Mouse (Mus musculus) midbrain, embryonic 11.5 days (tissue): Measurements from ENCODE around the gene Mrpl1. TPM values are rescaled to one million over a fixed set of nuclear protein-coding genes. Genes with fewer than 3 reads are reported as not detected.

Experiments used
- ATAC-seq: fragments of 200-750 bp; cut with Nextera tagmentation; 2 replicates; pipeline ENCODE4 v1.8.0; 2017; ENCODE audit warnings: moderate TSS enrichment, moderate library complexity; ENCODE audit not compliant: low FRiP score
- DNase-seq: peaks from one replicate; pipeline ENCODE4 v3.0.0; 2015; ENCODE audit warnings: low spot score; ENCODE audit errors: missing footprints
- H3K27ac ChIP-seq: fragments of 300-500 bp; sonication (generic); 2 replicates; pipeline ENCODE4 v1.5.1; 2014; ENCODE audit warnings: low read depth, low read length
- H3K27me3 ChIP-seq: fragments of 300-500 bp; sonication (generic); 2 replicates; pipeline ENCODE4 v1.6.1; 2014; ENCODE audit warnings: mild to moderate bottlenecking, low read length, moderate library complexity, mixed read lengths; ENCODE audit not compliant: control insufficient read depth, insufficient read depth
- H3K36me3 ChIP-seq: fragments of 300-500 bp; sonication (generic); 2 replicates; pipeline ENCODE4 v1.6.1; 2014; ENCODE audit warnings: mild to moderate bottlenecking, low read length, moderate library complexity, mixed read lengths; ENCODE audit not compliant: control insufficient read depth, insufficient read depth
- H3K4me1 ChIP-seq: fragments of 300-500 bp; sonication (generic); 2 replicates; pipeline ENCODE4 v1.6.1; 2014; ENCODE audit warnings: low read length; ENCODE audit not compliant: control insufficient read depth, insufficient read depth
- H3K4me2 ChIP-seq: fragments of 300-500 bp; sonication (generic); 2 replicates; pipeline ENCODE4 v1.6.1; 2014; ENCODE audit warnings: mild to moderate bottlenecking, moderate library complexity
- H3K4me3 ChIP-seq: fragments of 300-500 bp; sonication (generic); 2 replicates; pipeline ENCODE4 v1.5.1; 2014; ENCODE audit warnings: low read depth, low read length
- H3K9ac ChIP-seq: fragments of 300-500 bp; sonication (generic); 2 replicates; pipeline ENCODE4 v1.6.1; 2014; ENCODE audit warnings: low read length
- H3K9me3 ChIP-seq: fragments of 300-500 bp; sonication (generic); 2 replicates; pipeline ENCODE4 v1.6.1; 2016; ENCODE audit warnings: low read length; ENCODE audit not compliant: control insufficient read depth
- WGBS: fragments of 180-500 bp; shearing (Covaris S2); extraction: QIAGEN DNeasy Blood & Tissue Kit; methylation state at CpG from one replicate; pipeline ENCODE4 v1.1.7; 2014; 5-methylcytosine and 5-hydroxymethylcytosine counted together
- polyA plus RNA-seq: library from polyadenylated mRNA; unstranded; fragments of >200 nt; fragmentation: Nextera tagmentation; extraction: Ambion mirVana; gene quantifications from 2 replicates; pipeline ENCODE4 v1.2.1, GENCODE M21; 2014

Mrpl1 gene
- polyA plus RNA-seq, 1 experiment from 2014 or later, result 22.4 TPM

DNA sequence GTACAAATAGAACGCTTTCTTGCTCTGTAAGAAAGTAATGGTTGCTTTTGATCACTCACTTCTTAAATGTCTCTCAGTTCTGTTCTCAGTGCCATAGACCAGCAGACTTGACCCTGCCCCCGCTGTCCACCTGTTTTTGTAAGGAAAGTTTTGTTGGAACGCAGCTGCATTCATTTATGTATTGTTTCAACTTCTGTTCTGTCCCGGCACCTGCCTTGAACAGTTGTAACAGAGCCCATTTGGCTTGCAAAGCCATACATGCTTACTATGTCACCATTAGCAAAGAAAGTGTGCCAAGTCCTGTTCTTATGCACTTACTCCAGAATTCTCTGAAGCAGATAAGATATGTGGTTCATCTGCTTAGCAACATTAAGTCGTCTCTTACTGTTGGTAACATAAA is 48.9 kb downstream of the Mrpl1 start:
- no peaks in the 10 kb centered on the region for H3K27me3 ChIP-seq
- H3K36me3 ChIP-seq, result no peaks in the 10 kb centered on the region
- WGBS, result 93% methylated on average over 5 of the region's 5 CpGs
- DNase-seq (no peak), ATAC-seq (no peak)
- no peak overlapping the region for H3K4me2 ChIP-seq
- no peaks in the 10 kb centered on the region for H3K9me3 ChIP-seq
- no peak overlapping the region for H3K9ac ChIP-seq
- no peak overlapping the region for H3K27ac ChIP-seq
- no peak overlapping the region for H3K4me3 ChIP-seq
- H3K4me1 ChIP-seq, result no peaks in the 10 kb centered on the region

DNA sequence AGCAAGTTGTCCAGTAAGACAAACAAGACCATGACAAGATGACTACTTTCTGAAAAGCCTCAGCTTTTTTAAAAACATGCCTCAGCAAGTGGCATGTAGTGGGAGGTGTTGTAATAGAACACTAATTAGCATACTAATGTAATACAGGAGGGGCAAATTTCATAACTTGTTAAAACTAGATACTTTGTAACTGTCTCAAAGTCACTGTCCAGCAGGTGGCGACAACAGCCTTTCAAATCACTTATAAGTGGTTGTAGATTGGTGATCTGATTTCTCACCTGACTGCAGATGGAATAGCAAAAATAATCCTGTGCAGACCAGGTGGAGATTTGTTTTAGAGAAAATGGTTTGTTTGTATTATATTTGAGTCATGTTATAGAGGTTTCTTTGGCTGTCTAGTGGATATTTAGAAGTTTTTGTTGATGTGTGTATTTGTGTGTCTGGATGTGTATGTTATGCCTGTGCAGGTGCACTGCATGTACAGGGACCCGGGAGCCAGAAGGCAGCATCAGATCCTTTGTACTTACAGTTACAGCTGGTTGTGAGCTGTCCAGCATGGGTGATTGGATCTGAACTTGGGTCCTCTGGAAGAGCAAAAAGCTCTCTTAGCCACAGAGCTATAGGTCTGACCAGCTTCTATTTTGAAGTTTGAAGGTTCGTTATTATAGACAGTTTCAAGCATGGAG is 57.9 kb downstream of the Mrpl1 start:
- H3K36me3 ChIP-seq, result no peaks in the 10 kb centered on the region
- H3K27me3 ChIP-seq, result no peaks in the 10 kb centered on the region
- no peaks in the 10 kb centered on the region for H3K9me3 ChIP-seq
- H3K4me3 ChIP-seq, result no peak overlapping the region
- H3K9ac ChIP-seq, result no peak overlapping the region
- H3K4me1 ChIP-seq, result no peaks in the 10 kb centered on the region
- peak; percentile 50 for ATAC-seq
- no peak overlapping the region for H3K27ac ChIP-seq
- DNase-seq, result peak; percentile 94
- H3K4me2 ChIP-seq, result no peak overlapping the region
- WGBS, result 60% methylated on average over 3 of the region's 3 CpGs

DNA sequence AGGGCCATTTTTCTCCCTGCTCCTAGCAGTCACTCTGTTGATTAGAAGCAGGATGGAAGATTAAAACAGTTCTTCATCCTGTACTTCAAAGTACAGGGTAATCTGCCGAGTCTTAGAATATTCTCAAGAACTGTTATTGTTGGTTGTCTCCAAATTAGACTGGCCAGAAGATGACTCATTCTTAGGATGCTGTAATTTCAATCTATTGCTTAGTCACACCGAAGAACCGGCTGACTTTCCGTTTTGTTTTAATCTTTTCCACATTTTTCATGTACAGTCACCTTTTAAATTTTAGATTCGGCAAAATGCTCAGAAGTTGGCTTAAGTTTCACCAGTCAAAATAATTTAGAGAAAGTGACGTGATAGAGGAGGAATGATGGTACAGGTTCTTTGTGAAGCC is 61.8 kb downstream of the Mrpl1 start:
- H3K9ac ChIP-seq, result no peak overlapping the region
- no peaks in the 10 kb centered on the region for H3K27me3 ChIP-seq
- no peak overlapping the region for H3K27ac ChIP-seq
- no peaks in the 10 kb centered on the region for H3K36me3 ChIP-seq
- ATAC-seq (no peak), DNase-seq (no peak)
- 93% methylated on average over 6 of the region's 6 CpGs for WGBS
- no peaks in the 10 kb centered on the region for H3K9me3 ChIP-seq
- no peak overlapping the region for H3K4me3 ChIP-seq
- no peak overlapping the region for H3K4me2 ChIP-seq
- H3K4me1 ChIP-seq, result no peaks in the 10 kb centered on the region

DNA sequence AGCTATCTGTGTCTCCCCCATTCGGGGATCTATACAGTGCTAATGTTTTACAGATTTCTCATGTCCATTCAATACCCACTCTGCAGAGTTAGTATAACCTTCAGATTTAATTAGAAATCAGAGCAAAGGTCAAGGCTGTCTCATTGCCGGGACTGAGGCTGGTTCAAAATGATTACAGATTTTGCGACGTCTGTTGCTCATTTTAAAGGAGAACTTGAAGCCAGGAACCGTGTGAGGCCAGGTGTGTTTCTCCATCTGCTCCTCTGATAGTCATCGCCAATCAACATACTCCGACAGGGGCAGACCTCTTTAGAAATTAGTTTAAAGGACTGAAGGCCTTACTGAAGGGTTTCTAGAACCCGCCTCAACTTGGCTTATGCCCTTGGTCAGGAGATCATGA is 96.5 kb downstream of the Mrpl1 start:
- H3K9ac ChIP-seq, result no peak overlapping the region
- peaks cover 3% of the 10 kb centered on the region; the same call in 1 of the 2 replicates for H3K4me1 ChIP-seq
- H3K27me3 ChIP-seq, result no peaks in the 10 kb centered on the region
- ATAC-seq, result no peak
- no peaks in the 10 kb centered on the region for H3K36me3 ChIP-seq
- H3K27ac ChIP-seq, result no peak overlapping the region
- H3K4me2 ChIP-seq, result no peak overlapping the region
- WGBS, result 82% methylated on average over 8 of the region's 8 CpGs
- DNase-seq, result peak; percentile 19
- no peaks in the 10 kb centered on the region for H3K9me3 ChIP-seq
- H3K4me3 ChIP-seq, result no peak overlapping the region

DNA sequence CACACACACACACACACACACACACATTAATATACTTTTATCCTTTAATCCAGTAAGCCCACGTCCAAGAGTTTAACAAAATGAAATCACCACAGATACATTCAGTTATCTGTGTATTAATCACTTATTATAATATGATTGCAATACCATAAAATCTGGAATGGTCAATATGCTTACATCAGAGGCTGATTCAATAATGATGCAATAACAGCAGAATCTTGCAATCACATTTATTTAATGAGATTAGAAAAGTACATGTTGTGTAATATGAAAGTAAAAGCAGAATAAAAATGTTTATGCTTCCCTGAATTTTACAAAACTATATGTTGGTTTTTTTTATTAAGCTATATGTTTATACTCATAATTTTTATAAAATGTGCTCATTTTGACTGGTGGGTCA is 97.0 kb downstream of the Mrpl1 start:
- H3K9me3 ChIP-seq, result no peaks in the 10 kb centered on the region
- peaks cover 3% of the 10 kb centered on the region; the same call in 1 of the 2 replicates for H3K4me1 ChIP-seq
- H3K4me2 ChIP-seq, result no peak overlapping the region
- no peaks in the 10 kb centered on the region for H3K27me3 ChIP-seq
- ATAC-seq (no peak), DNase-seq (no peak)
- WGBS, result 73% methylated on average over 1 of the region's 1 CpGs
- no peaks in the 10 kb centered on the region for H3K36me3 ChIP-seq
- no peak overlapping the region for H3K9ac ChIP-seq
- H3K4me3 ChIP-seq, result no peak overlapping the region
- no peak overlapping the region for H3K27ac ChIP-seq

DNA sequence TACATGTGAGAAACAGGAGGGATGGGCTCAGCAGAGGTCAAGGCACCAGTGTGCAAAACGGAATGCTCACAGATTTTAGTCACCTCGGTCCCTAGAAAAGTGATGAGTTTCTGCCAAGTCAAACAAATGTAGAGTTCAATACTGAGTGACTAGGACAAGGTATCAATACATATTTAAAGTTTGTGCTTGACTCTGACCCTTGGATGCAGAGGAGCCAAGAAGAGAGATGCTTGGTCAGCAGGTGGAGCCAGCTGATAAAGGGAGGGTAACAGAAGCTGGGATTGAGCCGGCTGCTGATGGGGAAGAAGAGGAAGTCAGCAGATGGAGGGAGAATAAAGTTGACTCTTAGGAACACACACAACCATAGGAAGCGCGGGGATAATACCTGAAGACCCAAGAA is 97.5 kb downstream of the Mrpl1 start:
- Histone ChIP-seq H3K4me1 (peaks cover 3% of the 10 kb centered on the region; the same call in 1 of the 2 replicates), H3K9ac (no peak overlapping the region), H3K4me2 (no peak overlapping the region), H3K9me3 (no peaks in the 10 kb centered on the region), H3K27ac (no peak overlapping the region), H3K27me3 (no peaks in the 10 kb centered on the region), H3K4me3 (no peak overlapping the region), H3K36me3 (no peaks in the 10 kb centered on the region)
- peak; percentile 33 for DNase-seq
- WGBS, result 79% methylated on average over 5 of the region's 5 CpGs
- ATAC-seq, result no peak

DNA sequence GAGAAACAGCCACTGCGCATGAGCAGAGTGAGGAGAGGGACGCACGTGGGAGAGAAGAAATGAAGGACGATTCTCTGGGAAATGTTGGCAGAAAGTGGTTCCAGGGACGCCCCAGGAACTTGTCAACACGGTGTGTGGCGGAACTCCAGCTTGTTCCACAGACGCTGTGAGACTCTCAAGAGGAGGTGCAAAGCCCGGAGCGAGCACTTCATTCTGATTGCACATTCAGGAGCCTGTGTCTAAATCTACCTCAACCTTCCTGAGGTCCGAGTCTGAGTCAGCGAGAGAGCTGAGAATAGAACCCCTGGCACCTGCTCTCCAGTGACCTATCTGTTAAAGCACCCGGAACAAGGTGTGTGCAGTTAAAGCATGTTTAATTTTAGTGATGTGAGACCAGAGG is 98.8 kb downstream of the Mrpl1 start:
- no peak overlapping the region for H3K4me2 ChIP-seq
- DNase-seq, result peak; percentile 49

DNA sequence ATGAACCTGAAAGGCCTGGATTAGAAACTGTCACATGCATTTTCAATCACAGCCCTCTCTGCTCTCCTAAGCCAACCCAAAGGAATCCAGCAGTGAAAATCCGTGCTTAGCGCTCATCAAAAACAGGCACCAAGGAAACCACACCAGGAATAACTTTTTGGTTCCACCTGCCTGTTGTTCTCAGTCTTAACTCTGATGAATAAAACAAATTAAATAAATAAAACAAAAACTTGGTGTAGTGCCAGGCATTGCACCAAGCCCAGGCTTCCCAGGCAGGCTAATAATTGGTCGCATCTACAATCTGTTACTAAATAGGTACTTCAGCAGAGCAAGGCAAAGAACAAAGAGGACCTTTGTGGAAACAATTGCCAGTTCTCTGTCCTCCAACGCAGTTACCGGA is 99.4 kb downstream of the Mrpl1 start:
- peak; percentile 82 for DNase-seq
- H3K27ac ChIP-seq, result no peak overlapping the region
- no peak overlapping the region for H3K9ac ChIP-seq
- H3K36me3 ChIP-seq, result no peaks in the 10 kb centered on the region
- no peaks in the 10 kb centered on the region for H3K9me3 ChIP-seq
- 60% methylated on average over 5 of the region's 5 CpGs for WGBS
- no peak for ATAC-seq
- no peaks in the 10 kb centered on the region for H3K27me3 ChIP-seq
- no peak overlapping the region for H3K4me2 ChIP-seq
- peaks cover 3% of the 10 kb centered on the region; the same call in 1 of the 2 replicates for H3K4me1 ChIP-seq
- no peak overlapping the region for H3K4me3 ChIP-seq

More for the DNA sequence above, 98.8 kb downstream of the Mrpl1 start:
- H3K27me3 ChIP-seq, result no peaks in the 10 kb centered on the region
- H3K9ac ChIP-seq, result no peak overlapping the region
- no peak overlapping the region for H3K27ac ChIP-seq
- no peaks in the 10 kb centered on the region for H3K36me3 ChIP-seq
- no peak overlapping the region for H3K4me3 ChIP-seq
- H3K9me3 ChIP-seq, result no peaks in the 10 kb centered on the region
- no peak for ATAC-seq
- peaks cover 3% of the 10 kb centered on the region; the same call in 1 of the 2 replicates for H3K4me1 ChIP-seq
- 85% methylated on average over 13 of the region's 13 CpGs for WGBS

DNA sequence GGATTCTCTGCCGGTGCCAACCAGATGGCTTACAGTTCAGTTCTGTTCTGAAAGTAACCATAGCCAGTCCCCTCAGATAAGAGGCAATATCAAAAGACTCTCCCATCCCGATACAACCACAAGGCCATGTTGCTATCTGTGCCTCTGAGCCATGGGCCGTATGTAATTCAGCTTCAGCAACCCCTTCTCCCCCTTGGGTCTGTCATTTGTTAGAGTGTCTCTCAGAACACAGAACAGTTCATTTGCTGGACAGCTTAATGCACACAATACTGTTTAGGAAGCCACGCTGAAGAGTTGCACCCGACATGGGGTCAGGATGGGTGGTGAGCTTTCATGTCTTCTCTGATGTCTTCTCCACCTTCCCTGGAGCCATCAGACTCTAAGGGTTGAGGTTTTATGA is 100.3 kb downstream of the Mrpl1 start:
- ATAC-seq (no peak), DNase-seq (peak; percentile 82)
- Histone ChIP-seq H3K36me3 (no peaks in the 10 kb centered on the region), H3K4me2 (no peak overlapping the region), H3K27me3 (no peaks in the 10 kb centered on the region), H3K9me3 (no peaks in the 10 kb centered on the region), H3K4me3 (no peak overlapping the region), H3K9ac (no peak overlapping the region), H3K4me1 (peaks cover 3% of the 10 kb centered on the region; the same call in 1 of the 2 replicates), H3K27ac (no peak overlapping the region)
- 95% methylated on average over 5 of the region's 5 CpGs for WGBS
